Mouse (Mus musculus) cortical plate, adult 2 months (tissue): ENCODE measurements around the gene Xlr3b.

Experiments used
- CTCF ChIP-seq: fragments of 200-500 bp; IDR thresholded peaks from 2 replicates; pipeline ENCODE4 v1.5.1; 2011; ENCODE audit warnings: mild to moderate bottlenecking, control low read depth, low read length; ENCODE audit not compliant: insufficient read depth; ENCODE audit errors: extremely low read depth
- POLR2A ChIP-seq: fragments of 200-500 bp; IDR thresholded peaks from 2 replicates; pipeline ENCODE4 v1.6.1; 2011; ENCODE audit warnings: mild to moderate bottlenecking, low read length, control low read depth; ENCODE audit not compliant: insufficient read depth; ENCODE audit errors: extremely low read depth

DNA sequence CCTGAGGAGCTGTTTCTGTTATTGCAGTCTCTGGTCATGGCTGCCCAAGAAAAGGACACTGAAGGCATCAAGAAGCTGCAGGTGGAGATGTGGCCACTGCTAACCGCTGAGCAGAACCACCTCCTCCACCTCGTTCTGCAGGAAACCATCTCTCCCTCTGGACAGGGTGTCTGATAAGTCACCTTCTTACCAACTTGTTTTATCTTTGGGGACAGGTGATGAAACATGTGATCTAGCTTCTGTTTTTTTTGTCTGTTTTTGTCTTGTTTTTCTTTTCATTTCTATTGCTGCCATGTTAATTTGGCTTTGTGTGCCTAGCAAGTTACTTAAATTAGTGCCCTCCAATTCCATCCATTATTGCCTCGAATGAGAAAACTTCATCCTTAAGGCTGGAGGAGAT lies 37.3 kb downstream of the Xlr3b start:
- no peak for TF ChIP-seq POLR2A
- TF ChIP-seq CTCF: no peak
